Mouse (Mus musculus): ENCODE results near the gene Gimap8.

DNA sequence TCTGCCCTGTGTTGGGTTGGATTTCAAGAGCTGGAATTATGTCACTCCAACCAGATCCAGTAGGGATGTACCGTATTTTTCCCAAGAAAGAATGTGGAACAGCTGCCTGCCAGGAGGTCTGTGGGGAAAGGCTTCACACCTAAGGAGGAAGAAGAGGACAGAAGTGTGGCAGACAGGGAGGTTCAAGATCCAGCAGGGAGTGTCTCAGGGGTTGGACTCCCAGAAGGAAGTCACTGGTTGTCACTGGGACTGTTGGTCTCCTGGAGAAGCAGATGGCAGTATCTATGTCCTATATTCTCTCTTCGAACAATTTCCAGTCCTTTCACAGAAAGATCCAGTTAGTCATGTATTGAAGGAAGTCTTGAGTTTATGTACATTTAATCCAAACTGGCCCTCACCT, 577 bp downstream of the Gimap8 start:
- TF ChIP-seq CTCF (IDR thresholded peaks at IDR 0.05; ENCODE audit: extremely low read depth, insufficient read depth, insufficient read length, insufficient replicate concordance): no peak
- no peak for TF ChIP-seq POLR2A (IDR thresholded peaks at IDR 0.05; ENCODE audit: low read depth, low read length)
